Mouse (Mus musculus) CH12.LX (cell line): ENCODE measurements around the gene Odf4.

ENCODE experiments used
- CTCF ChIP-seq, 2 experiments: IDR thresholded peaks in 1 of 2; conservative IDR thresholded peaks in 1 of 2; 2 replicates each; pipeline ENCODE4 v1.5.1; 2011 to 2012; ENCODE audit warnings: low read depth in 2 of 2, low read length in 2 of 2, improper control_type of control experiment in 1 of 2, inconsistent platforms in 1 of 2, mild to moderate bottlenecking in 1 of 2, moderate library complexity in 1 of 2
- EP300 ChIP-seq: IDR thresholded peaks from 2 replicates; pipeline ENCODE4 v1.6.1; 2011; ENCODE audit warnings: low read length, improper control_type of control experiment
- ETS1 ChIP-seq: conservative IDR thresholded peaks from 2 replicates; pipeline ENCODE4 v1.6.1; 2012; ENCODE audit warnings: low read depth, mild to moderate bottlenecking, inconsistent platforms, low read length, improper control_type of control experiment, moderate library complexity
- JUN ChIP-seq: IDR thresholded peaks from 2 replicates; pipeline ENCODE4 v1.6.1; 2011; ENCODE audit warnings: low read depth, mild to moderate bottlenecking, low read length, improper control_type of control experiment, moderate library complexity; ENCODE audit not compliant: insufficient read depth
- KAT2A ChIP-seq: IDR thresholded peaks from 2 replicates; pipeline ENCODE4 v1.6.1; 2012; ENCODE audit warnings: low read length, improper control_type of control experiment, inconsistent platforms; ENCODE audit not compliant: insufficient replicate concordance
- POLR2A ChIP-seq: IDR thresholded peaks from 2 replicates; pipeline ENCODE4 v1.6.1; 2011; ENCODE audit warnings: low read depth, mild to moderate bottlenecking, improper control_type of control experiment, low read length

DNA sequence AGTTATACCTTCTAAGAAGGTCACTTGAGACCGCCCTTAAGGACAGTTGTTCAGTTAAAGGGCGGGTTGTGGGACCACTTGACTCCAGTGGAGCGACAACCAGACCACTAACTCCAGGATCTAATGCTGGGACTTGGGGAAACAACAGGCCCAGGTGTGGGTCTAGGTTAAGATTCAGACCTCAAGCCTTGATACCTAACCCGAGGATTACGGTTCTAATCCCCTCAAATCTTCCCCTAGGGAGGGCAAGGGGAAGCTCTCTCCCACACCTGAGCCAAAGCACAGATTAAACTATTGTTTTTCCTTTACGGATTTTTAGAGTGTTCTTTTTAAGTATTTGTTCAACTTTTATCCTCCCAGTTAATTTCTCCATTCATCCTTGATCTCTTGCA lies 47.2 kb upstream of the Odf4 start:
- no peak for TF ChIP-seq JUN
- no peak for TF ChIP-seq EP300
- no peak for TF ChIP-seq POLR2A
- no peak for TF ChIP-seq CTCF (conservative IDR thresholded peaks at IDR 0.05 in 1 of 2, IDR thresholded peaks at IDR 0.05 in 1 of 2; ENCODE audit: low read depth in 2 of 2, low read length in 2 of 2)
- no peak for TF ChIP-seq ETS1
- no peak for TF ChIP-seq KAT2A
